Mouse (Mus musculus) heart, postnatal 25 days (tissue): ENCODE data around the gene Ipo9. TPM values are rescaled to one million over a fixed set of nuclear protein-coding genes. Genes with fewer than 3 reads are reported as not detected.
A peak's percentile ranks its signal among the peaks of the same experiment; 100 is the strongest.

Experiments used
- microRNA-seq: library from miRNA; unstranded; fragments of <30 nt; microRNA quantifications from one replicate; pipeline ENCODE4 v1.2.0, GENCODE M21; 2022
- total RNA-seq, 2 experiments: library from RNA; stranded (reverse); gene quantifications; 2 replicates each; pipeline ENCODE4 v1.2.3; 2021

The Ipo9 gene
- total RNA-seq, 2 experiments from 2014 or later: 32.2 to 36.0 TPM

Small RNA genes within 50 kb of the gene (microRNA-seq; reads per million reads assigned to microRNA genes)
- gene Mir1231: 3.6 reads per million, percentile 6 among the genes with 10 or more reads in this experiment

Other genes starting within 250 kb of the Ipo9 start
- gene Elf3, start 171.9 kb downstream of the Ipo9 start, total RNA-seq: not detected
- gene Rnpep, start 146.4 kb downstream of the Ipo9 start, total RNA-seq: 10 to 100 TPM; 22.1 TPM
- 100 to 1,000 TPM; 391 to 392 TPM for gene Timm17a, start 116.7 kb downstream of the Ipo9 start, total RNA-seq
- gene Lmod1, start 105.7 kb downstream of the Ipo9 start, total RNA-seq: 1 to 10 TPM; 2.7 to 3.8 TPM
- gene Shisa4, start 55.3 kb downstream of the Ipo9 start, total RNA-seq: 1 to 10 TPM; 3.1 to 3.4 TPM
- gene Nav1, start 176.8 kb upstream of the Ipo9 start, total RNA-seq: 10 to 100 TPM; 19.6 to 19.8 TPM